Mouse (Mus musculus) brain, adult 2 months (tissue): ENCODE data around the gene Nxn.

ENCODE experiments used
- DNase-seq: peaks from one replicate; pipeline ENCODE4 v3.0.0; 2011; ENCODE audit warnings: low read depth, low spot score

Nxn gene

GRCm38 (mm10) chr11:76363636-76364035, 35.3 kb downstream of the Nxn start:
- no peak for DNase-seq

DNA sequence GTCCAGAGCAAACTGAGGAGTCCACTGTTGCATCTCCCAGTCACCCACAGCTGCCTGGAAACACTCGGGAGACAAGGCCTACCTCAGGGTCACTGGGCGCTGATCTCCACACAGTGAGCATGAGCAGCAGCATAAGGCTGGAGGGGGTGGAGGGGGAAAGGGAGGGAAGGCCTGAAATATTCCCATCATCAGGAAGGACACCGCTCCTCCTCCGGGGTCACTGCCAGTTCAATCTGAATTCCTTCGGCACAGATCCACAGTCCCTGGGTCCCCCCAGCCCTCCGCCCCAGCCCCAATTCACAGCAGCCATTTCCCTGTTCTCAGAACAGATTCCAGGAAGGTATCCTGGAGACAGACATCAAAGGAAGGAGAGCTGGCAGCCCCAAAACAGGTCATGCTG, 35.8 kb downstream of the Nxn start:
- DNase-seq = no peak

DNA sequence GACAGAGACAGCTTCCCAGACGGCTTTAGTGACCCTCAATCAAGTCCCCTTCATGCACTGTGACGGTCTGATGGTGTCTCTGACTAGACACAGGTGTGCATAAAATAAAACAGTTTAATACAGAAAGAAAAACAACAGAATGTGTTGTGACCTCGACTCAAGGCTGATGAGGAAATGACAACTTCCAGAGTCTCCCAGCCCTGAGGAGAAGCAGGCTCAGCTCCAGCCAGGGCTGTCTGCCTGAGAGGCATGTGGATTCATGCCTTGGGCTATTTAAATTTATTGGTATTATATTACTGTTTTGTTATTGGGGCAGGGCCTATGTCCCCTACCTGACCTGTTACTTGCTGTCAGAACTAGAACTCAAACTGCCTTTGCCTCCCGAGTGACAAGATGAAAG, 37.5 kb downstream of the Nxn start:
- no peak for DNase-seq

DNA sequence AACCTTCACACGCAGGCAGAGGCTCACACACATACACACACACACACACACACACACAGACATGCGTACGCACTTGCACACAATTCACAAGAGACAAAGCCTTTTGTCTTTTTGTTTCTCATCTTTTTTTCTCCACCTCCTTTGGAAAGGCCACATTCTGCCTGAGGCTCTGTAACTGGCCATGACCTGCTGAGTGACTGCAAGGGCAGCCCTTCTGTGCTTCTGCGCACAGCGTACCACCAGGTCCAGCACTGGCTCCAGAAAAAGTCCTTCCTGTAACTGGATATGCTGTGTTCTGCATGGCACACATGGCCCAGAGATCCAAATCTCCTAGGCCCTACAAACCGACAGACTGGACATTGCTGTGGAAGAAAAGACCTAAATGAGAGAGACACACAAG, 38.7 kb downstream of the Nxn start:
- DNase-seq = no peak

DNA sequence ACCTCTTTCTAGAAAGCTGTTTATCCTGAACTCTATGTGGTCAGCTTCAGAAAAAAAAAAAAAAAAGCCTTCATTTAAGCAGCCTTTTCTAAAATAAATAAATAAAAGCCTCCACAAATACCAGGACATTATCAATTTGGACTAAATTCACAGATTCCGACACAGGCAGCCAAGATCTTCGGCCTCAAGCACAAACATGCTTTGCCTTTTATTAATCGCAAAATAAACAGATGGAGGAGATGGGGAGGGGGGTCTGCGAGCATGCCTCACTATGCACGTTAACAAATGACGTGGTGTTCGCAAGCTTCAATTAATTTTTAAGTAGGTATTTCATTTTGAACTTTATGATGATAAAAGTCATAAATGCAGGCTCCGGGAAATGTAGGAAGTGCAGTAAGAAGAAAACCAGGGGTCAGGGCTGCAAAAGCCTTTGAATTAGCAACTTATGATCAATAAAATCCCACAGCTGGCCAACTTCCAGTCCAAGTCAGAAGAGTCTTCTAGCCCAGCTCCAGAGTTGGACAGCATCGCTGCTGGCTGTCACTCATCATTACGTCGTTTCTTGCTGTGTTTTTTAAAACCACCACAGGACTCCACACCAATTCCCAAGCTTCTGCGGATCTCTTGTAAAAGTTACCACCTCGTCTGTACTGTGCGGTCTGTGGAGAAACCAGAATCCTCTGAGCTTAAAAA, 40.2 kb downstream of the Nxn start:
- no peak for DNase-seq

DNA sequence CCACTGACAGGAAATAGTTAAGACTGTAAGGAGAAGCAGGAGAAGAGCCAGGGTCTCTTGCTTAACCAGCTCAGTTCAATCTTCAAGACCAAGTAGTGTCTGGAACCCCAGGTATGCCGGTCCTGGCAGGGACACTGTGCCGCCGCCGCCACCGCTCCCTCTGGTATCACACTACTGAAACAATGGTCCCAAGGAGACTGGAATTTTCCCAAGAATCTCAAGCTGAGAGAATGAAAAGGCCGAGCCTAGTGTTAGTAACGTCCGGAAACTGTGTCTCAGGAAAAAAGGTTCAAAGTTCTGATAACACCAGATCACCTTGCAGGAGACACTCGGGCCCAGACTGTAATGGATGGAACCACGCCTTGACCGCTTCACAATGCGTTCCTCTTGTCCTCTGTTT, 41.5 kb downstream of the Nxn start:
- DNase-seq = no peak

DNA sequence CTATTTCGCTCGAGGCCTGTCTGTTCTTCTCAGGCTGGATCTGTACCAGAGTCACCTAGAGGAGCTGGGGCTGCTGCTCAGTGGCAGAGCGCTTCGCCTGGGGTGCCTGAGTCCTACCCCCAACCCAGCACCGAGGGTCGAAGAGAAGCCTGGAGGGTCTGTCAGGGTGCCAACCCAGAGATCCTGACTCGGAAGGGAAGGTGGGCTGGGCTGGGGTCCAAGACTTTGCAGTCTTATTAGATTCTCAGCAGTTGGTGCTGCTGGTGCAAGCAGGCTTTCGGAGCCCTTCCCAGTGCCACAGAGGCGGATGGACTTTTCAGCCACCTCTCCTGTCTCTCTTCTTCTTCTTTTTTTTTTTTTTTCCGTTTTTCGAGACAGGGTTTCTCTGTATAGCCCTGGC, 42.8 kb downstream of the Nxn start:
- DNase-seq = no peak

- no peak for DNase-seq
Measured at GRCm38 (mm10) chr11:76355425-76355824, 43.5 kb downstream of the Nxn start.

GRCm38 (mm10) chr11:76352861-76353558, 45.9 kb downstream of the Nxn start:
- DNase-seq = no peak

- no peak for DNase-seq
Measured at GRCm38 (mm10) chr11:76351624-76352011, 47.3 kb downstream of the Nxn start.

GRCm38 (mm10) chr11:76350931-76351623, 47.9 kb downstream of the Nxn start:
- no peak for DNase-seq

DNA sequence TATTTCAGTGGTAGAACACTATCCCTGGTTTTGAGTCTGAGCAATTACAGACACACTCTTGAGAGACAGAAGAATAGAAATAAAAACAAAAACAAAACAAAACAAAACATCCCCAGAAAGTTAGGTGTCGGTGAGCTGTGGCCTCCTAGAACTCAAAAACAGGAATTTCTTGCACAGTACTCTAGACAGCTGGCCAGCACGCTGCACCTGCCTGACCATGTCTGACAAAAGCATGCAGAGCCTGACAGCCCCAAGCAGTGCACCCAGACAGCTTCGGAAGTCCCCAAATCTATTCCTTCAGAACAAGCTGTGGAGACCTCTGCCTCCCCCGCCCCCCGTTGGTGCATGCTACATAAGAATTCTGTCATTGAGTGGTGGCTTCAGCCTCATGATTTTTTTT, 49.1 kb downstream of the Nxn start:
- DNase-seq = no peak

DNA sequence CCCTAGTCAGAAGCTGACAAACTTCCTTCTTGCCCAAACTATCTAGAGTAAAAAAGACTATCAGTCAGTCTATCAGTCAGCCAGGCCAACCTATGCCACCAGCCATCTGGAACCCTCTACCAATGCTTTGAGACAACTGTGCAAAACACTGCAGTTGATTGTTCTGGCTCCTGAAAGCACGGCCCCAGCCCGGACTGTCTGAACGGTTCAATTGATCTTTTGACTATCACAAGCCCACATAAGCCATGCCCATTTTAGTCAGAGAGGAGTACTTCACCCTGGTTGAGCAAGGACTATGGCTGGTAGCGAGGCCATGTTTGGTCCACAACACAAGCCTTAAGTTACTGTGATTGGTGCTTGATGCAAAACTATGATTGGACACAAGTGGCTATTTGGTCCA, 51.4 kb downstream of the Nxn start:
- no peak for DNase-seq

- DNase-seq = no peak
Measured at GRCm38 (mm10) chr11:76343031-76343430, 55.9 kb downstream of the Nxn start.

DNA sequence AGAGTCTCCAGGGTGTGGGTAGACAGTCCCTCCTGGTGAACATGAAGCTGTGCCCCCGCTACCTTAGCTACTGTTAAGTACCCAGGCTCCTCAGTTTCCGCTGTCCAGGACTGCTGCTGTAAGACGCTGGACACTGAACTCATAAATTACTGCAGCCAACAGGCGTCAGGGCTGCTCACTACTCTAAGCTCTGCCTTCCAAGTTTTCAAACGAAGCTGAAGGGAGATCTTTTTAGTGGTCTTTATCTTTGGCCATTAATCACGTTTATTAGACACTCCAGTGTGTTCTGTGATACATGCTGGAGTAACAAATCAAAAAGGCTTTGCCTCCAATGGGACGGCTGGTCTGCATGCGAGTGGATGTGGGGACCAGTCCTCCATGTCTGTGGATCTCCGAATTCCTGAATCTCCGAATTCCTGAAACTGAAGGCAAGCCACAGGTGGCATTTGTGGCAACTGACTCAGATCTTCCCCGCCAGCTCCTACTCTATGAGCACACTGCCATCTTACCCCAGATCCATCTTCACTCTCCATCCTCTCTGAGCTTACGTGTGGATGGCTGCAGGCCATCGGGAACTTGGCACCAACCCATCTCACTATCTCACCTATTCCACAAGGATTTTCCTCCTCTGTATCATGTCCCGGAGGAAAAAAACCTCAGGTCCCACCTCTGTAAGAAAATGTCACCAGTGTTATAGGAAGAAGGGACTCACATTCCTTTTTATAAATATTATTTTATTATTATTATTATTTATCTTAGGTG, 56.9 kb downstream of the Nxn start:
- peak; percentile 26 for DNase-seq

DNA sequence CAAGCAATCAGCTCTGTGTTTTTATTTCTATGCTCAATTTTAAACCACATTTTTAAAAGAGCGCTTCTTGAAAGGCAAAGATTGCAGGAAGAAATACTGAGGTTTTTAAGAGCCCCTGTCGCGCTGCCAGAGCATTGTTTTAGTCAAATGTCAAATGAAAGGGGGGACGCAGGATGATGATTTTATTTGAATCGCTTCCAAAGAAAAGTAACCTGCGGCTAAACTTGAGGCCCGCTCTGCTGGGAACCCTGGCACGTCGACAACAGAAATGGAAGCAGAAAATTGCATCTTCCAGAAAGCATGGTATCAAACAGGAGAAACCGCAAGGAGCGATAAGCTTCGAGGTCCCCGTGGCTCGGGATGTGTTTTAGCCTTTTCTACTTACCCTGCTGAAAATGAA, 57.8 kb downstream of the Nxn start:
- no peak for DNase-seq

- no peak for DNase-seq
Measured at GRCm38 (mm10) chr11:76339830-76340229, 59.1 kb downstream of the Nxn start.

GRCm38 (mm10) chr11:76339141-76339540, 59.8 kb downstream of the Nxn start:
- peak; percentile 82 for DNase-seq

DNA sequence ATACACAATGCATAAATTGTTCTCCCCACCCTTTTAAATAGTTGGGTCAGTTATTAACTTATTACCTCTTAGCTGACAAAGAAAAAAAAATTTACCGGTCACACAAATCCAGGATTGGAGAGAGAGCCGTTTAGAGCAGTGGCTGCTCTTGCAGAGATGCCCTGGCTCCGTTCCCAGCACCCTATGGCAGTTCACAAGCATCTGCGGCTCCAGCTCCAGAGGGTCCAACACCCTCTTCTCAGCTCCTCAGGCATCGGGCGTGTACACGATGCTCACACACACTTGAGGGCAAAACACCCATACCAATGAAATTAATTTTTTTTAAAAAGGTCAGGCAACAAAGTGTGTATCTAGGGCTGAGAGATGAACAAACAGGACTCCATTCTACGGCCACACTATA, 60.3 kb downstream of the Nxn start:
- DNase-seq = peak; percentile 52

DNA sequence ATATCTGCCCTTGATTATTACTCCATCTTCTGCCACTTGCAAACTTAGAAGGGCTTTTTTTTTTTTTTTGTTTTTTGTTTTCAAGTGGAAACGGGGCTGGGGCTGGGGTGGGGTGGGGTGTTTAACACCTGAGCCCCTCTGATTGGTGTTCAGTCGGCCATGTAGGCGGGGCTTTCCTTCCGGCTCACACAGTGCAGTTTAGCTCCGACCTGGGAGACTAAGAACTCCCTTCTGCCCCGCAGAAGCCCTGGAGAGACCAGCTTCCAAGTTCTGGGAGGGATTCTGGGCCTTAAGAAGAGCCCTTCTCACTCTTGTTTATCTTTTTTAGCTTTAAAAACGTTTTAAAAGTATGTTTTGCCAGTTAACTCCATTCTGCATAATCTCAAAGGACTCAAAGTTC, 61.2 kb downstream of the Nxn start:
- DNase-seq = no peak

DNA sequence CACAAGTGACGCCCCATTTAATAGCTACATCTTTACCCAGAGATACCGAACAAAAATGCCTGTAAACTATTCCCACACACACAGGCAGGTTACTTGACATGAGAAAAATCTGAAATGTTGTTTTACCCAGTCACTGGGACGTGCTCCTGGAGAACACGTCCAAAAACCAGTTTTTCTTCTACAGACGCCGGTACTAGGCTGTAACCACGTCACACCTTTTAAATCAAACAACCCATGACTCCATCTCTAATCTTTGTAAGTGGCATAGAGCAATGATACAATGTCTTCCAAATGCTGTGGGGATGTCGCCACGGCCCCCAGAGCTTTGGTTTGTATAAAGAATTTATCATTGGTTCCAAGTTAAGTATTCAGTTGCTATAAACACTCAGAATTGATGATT, 61.7 kb downstream of the Nxn start:
- DNase-seq = no peak

GRCm38 (mm10) chr11:76336224-76336623, 62.7 kb downstream of the Nxn start:
- no peak for DNase-seq
